Mouse (Mus musculus) brain, embryonic 14.5 days (tissue): ENCODE data around the gene Stoml2. TPM values are rescaled to one million over a fixed set of nuclear protein-coding genes. Genes with fewer than 3 reads are reported as not detected.

ENCODE experiments used
- DNase-seq: peaks from one replicate; pipeline ENCODE4 v3.0.0-alpha.2; 2011; ENCODE audit warnings: low read depth
- CTCF ChIP-seq: fragments of 200-500 bp; IDR thresholded peaks from 2 replicates; pipeline ENCODE4 v1.5.1; 2012; ENCODE audit warnings: inconsistent platforms, mild to moderate bottlenecking, moderate library complexity, borderline replicate concordance; ENCODE audit not compliant: insufficient read depth, insufficient read length; ENCODE audit errors: extremely low read depth
- POLR2A ChIP-seq: fragments of 200-500 bp; IDR thresholded peaks from 2 replicates; pipeline ENCODE4 v1.6.1; 2012; ENCODE audit warnings: mild to moderate bottlenecking, inconsistent platforms, borderline replicate concordance; ENCODE audit not compliant: poor library complexity, insufficient read depth, insufficient read length, severe bottlenecking; ENCODE audit errors: extremely low read depth
- polyA plus RNA-seq: library from polyadenylated mRNA; depleted of rRNA; stranded (reverse); fragments of >200 nt; gene quantifications from 2 replicates; pipeline ENCODE4 v1.2.3, GENCODE M21; 2012

The Stoml2 gene
- polyA plus RNA-seq, 1 experiment: 106 TPM

DNA sequence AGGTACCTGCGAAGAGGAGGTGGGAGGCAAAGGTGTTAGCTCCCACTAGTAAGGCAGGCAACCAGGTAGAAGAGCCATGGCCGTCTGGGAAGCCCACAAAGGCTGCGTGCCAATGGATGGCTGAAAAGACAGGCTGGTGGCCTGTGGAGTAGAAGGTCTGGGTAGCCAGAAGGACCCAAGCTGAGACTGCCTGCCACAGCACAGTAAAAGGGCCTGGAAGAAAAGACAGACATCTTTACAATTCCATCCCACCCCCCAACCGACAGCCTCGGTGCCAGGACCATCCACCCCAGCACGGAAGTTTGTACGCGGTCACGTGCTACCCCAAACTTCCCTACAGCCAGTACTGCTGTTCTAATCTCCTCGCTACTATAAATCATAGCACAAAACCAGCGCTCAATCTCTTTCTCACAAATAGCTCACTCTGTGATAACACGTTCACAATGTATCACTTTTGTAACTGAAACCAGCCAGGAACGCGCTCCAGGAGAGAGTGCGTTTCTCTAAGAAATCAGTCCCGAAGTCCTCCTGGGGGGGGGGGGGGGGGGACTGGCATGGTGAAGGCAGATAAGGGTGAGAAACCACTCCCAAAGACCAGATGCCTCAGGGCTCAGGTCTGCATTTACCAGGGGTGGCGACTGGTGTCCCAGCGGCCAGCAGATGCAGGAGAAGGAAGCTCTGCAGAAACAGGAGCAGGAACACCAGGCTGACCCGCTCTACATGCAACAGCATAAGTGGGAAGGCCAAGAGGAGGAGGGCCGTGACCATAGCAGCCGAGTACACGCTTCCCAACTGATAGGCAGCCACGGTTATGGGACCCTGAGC, 11.7 kb downstream of the Stoml2 start:
- TF ChIP-seq POLR2A: no peak
- no peak for TF ChIP-seq CTCF
- DNase-seq: no peak

GRCm38 (mm10) chr4:43019176-43019575, 12.3 kb downstream of the Stoml2 start:
- TF ChIP-seq POLR2A (no peak), CTCF (no peak)
- no peak for DNase-seq

DNA sequence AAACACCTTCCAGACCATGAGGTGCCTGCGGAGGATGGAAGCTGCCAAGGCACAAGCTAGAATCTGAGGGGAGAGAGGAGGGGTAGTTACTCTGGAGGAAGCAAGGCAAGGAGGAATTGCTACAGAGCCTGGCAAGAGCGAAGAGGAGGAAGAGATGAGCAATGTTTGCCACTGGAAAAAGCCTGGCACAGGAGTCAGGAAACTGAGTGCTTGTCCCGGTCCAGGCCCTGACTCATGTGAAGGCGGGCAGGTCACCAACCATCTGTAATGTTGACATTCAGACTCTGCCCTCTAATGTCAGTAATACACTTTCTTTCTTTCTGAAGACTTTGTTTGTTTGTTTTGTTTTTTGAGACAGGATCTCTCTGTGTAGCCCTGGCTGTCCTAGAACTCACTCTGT, 13.4 kb downstream of the Stoml2 start:
- TF ChIP-seq CTCF: no peak
- no peak for TF ChIP-seq POLR2A
- no peak for DNase-seq

- TF ChIP-seq CTCF (no peak), POLR2A (no peak)
- DNase-seq: no peak
Observed at GRCm38 (mm10) chr4:43012091-43012490, 19.4 kb downstream of the Stoml2 start.

DNA sequence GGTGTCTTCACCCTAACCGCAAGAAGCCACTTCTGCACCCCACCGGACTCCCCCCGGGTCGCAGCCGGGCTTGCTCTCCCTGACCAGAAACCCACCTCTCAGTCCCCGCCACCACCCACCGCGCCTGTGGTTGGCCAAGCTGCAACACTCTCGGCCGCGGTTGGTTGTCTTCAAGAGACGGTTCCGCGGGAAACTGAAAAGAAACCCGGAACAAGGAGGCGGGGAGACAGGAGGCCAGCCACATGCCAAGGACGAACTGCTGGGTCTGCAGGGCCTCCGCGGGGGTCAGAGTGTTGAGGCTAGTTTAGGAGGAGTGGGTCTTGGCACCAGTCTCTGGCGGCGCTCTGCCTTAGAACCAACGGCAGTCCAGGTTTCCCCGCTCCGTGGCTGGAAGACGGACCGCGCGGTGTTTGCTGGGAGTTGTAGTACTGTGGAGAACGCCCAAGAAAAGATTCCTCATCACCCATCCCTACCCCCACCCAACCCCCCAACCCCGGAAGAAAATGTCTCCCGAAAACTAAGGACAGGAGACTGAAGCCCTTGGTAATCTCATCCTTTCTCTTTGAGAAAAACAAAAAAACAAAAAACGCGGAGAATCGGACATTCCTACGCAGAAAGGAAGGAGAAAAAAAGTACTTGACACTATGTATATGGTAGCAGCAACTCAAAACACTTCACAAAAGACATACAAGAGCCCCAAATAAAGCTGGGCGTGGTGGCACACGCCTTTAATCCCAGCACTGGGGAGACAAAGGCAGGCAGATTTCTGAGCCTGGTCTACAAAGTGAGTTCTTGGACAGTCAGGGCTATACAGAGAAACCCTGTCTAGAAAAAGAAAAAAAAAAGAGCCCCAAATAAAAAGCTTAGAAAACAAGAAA, 21.1 kb downstream of the Stoml2 start, which contains the start of gene Fancg:
TSS of gene Fancg (minus strand) at position 346 of the 878 bp plus-strand sequence.
- peak; percentile 93 for DNase-seq
- TF ChIP-seq POLR2A (peak; percentile 13; the same call in 1 of the 2 replicates), CTCF (no peak)

GRCm38 (mm10) chr4:43005765-43006164, 25.7 kb downstream of the Stoml2 start:
- DNase-seq: peak; percentile 37

DNA sequence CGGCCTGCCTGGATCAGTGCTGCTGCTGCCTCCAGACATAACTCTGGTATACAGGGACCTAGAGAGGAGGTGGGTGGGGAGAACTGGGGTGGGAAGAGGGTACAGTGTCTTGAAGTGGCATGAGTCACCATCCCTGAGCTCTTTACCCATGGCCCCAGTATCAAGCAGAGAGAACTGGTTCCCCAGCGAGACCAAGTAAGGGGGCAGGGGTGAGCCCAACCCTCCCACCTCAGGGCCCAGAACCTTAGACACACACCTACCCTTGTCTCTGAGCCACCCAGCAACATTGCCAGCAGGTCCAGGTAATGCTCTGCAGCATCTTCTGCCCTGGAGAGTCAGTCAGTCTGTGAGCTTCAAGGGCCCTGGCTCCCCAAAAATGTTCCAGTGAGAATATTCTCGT, 26.6 kb downstream of the Stoml2 start:
- no peak for DNase-seq
- TF ChIP-seq POLR2A (no peak), CTCF (no peak)

More at GRCm38 (mm10) chr4:43005765-43006164, 25.7 kb downstream of the Stoml2 start:
- TF ChIP-seq POLR2A (no peak), CTCF (peak; percentile 25; the same call in 1 of the 2 replicates)

GRCm38 (mm10) chr4:43002756-43003439, 28.6 kb downstream of the Stoml2 start:
- no peak for DNase-seq
- TF ChIP-seq POLR2A (no peak), CTCF (no peak)

DNA sequence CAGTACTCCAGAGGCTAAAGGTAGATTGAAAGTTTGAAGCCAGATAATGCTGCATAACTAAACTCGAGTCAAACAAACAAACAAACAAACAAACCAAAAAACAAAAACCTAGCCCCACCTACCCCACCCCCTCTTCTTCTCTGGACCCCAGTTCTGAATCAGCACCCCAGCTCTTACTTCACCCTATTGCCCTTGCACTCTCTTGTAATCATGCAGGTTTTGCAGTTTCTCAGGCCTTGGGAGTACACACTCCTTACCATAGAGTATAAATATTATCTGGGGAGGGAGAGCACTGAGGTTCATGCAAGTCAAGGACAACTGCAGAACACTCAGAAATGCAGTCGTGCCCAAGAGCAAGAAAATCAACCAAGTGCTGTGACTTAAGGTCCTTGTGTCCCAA, 30.2 kb downstream of the Stoml2 start:
- DNase-seq: no peak
- TF ChIP-seq POLR2A (no peak), CTCF (no peak)

GRCm38 (mm10) chr4:43000141-43000986, 31.1 kb downstream of the Stoml2 start, which contains the start of gene Vcp:
TSS of gene Vcp (minus strand) at chr4:43000507.
- peak; percentile 100 for DNase-seq
- peak; percentile 39; the same call in 1 of the 2 replicates for TF ChIP-seq POLR2A
